Mouse (Mus musculus) naive thymus-derived CD4-positive, alpha-beta T cell, adult 5 months (primary cell): ENCODE data around the gene Brcc3. TPM values are rescaled to one million over a fixed set of nuclear protein-coding genes. Genes with fewer than 3 reads are reported as not detected.

Experiments
- polyA plus RNA-seq: library from polyadenylated mRNA; unstranded; fragments of 100-300 nt; shearing (Covaris generic); gene quantifications from one replicate; pipeline ENCODE4 v1.2.1, GENCODE M21; 2017

The Brcc3 gene
- polyA plus RNA-seq: 57.7 TPM

DNA sequence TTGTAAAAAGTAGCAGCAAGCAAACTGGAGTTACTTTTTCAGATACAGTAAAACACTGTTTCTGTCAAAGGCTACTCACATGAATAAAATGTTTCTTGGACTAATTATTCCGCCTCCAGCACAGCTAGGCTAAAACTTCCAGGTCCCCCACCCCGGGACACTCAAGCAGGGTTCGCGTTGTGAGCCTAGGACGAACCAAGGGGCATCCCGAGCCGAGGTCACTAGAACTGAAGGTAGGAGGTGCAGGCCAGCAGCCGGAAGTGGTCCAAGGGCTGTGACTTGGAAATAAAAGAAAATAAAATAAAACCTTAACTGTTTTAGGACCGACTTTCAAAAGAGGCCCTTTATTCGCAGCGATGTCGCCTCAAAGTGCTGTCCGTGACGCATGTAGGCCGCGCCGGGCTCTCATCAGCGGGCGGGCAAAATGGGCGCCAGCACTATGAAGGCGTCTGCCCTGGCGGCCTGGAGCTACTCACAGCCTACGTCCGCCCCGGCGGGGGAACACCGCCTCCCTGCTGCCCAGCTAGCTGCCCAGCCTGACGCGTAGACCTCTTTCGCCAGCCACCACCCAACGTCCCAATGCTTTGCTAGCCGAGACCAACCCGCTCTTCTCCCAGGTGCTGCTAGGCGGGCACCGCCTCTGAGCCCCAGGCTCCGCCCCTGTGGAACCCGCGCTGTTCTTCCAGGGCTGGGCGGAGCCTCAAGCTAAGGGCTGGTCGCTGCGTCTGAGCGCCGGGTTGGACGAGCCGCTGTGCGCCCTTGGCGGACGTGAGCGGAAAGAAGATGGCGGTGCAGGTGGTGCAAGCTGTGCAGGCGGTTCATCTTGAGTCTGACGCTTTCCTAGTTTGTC is at the start of gene Brcc3, which contains the start of the genes Cmc4 and Mtcp1:
TSS of gene Brcc3 (plus strand) at position 693 of the 850 bp plus-strand sequence.
TSS of gene Cmc4 (minus strand) at position 649 of the 850 bp plus-strand sequence.
TSS of gene Mtcp1 (minus strand) at position 653 of the 850 bp plus-strand sequence.

DNA sequence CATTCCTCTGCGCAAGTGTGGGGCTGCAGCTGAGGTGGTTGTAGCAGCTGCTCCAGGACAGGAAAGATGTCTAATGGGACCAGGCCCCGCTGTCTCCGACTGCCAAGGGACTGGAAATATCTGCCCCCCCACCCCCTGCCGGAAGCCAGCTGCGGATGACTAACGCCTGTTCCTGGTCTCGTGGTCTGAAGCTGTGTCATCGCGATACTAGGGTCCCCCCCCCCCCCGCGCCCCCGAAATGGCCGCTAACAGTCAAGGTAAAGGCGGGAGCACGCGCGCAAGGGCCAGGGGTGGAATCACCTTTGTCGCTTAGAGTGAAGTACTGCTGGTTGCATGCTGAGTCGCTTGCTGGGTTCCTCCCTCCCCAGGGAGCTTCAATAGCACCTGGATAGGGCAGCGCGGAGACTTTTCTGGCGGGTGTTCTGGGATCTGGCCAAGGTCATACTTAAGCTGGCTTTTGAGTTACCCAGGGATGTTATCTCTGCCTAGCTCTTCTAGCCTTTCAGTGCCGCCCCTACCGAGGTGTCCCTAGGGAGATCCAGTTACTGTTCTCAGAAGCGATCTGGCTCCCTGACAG is 34.1 kb upstream of the Brcc3 start, which contains the start of the genes Fundc2 and F8:
TSS of gene Fundc2 (plus strand) at position 205 of the 577 bp plus-strand sequence.
TSS of gene F8 (minus strand) at position 421 of the 577 bp plus-strand sequence.

Other genes with a start within 250 kb of the Brcc3 start
- gene Fundc2, start 34.2 kb upstream of the Brcc3 start, polyA plus RNA-seq: 41.4 TPM
- 0.20 TPM for gene F8, start 34.0 kb upstream of the Brcc3 start, polyA plus RNA-seq
- gene Cmc4, start within 50 bp of the Brcc3 start, polyA plus RNA-seq: 12.1 TPM
- gene Mtcp1, start within 50 bp of the Brcc3 start, polyA plus RNA-seq: 7.4 TPM
- gene Vbp1, start 97.7 kb downstream of the Brcc3 start, polyA plus RNA-seq: 139 TPM
- gene Rab39b, start 161.6 kb downstream of the Brcc3 start, polyA plus RNA-seq: 0.14 TPM